Mouse (Mus musculus) liver, embryonic 14.5 days (tissue): Measurements from ENCODE around the gene Zbtb38.

ENCODE experiments used
- CTCF ChIP-seq: IDR thresholded peaks from 2 replicates; pipeline ENCODE4 v1.5.1; 2016; ENCODE audit warnings: antibody characterized with exemption, low read depth, control low read depth
- EP300 ChIP-seq: IDR thresholded peaks from 2 replicates; pipeline ENCODE4 v1.6.1; 2016; ENCODE audit warnings: antibody characterized with exemption, low read depth

GRCm38 (mm10) chr9:96729537-96730310 is 22.9 kb downstream of the Zbtb38 start:
- TF ChIP-seq CTCF, result no peak
- TF ChIP-seq EP300, result no peak
